Mouse (Mus musculus) CD4-positive, CD25-positive, alpha-beta regulatory T cell, adult 2 months (primary cell): ENCODE measurements around the gene Cngb1.
"Not testable (repeated sequence)": the region's sequence is repeated elsewhere in the genome, so short reads cannot be mapped to it uniquely, and the experiment has no call there.

Experiments
- DNase-seq: peaks from one replicate; pipeline ENCODE4 v3.0.0-alpha.2; 2012; ENCODE audit warnings: low read depth, low spot score

Gene Cngb1

DNA sequence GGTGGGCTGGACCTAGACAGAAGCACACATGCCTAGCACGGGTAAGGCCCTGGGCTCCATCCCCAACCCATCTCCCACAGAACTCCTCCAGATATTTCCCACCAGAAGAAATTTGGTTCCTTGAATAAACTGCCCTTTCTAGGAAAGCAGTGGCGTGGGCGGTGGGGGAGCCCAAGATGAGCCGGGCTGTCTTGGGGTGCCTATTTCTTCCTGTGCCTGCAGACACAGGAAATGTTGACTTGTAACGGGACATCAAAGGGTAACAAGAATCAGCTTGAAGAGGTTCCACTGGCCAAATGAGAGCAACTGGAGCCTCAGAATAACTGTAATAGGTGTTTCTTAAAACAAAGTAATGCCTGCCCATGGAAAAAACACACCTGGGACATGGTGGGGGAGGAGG is 59.1 kb downstream of the Cngb1 start:
- DNase-seq, result peak; percentile 77

DNA sequence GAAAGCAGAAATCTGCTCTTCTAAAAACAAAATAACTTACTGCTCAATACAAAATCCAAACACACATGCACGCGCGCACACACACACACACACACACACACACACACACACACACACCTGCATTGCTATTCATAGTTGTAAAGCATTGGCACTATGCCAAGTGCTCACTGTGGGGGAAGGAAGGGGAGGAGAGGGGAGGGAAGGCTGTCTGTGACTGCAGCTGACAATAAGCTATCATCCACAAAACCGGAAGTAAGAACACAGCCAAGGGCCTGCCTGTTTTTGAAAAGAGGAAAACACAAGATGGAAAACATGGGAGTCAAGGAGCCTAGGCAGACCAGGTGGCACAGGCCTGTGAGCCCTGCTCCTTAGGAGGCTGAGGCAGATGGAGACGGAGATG is 61.2 kb downstream of the Cngb1 start:
- DNase-seq, result peak; percentile 93

DNA sequence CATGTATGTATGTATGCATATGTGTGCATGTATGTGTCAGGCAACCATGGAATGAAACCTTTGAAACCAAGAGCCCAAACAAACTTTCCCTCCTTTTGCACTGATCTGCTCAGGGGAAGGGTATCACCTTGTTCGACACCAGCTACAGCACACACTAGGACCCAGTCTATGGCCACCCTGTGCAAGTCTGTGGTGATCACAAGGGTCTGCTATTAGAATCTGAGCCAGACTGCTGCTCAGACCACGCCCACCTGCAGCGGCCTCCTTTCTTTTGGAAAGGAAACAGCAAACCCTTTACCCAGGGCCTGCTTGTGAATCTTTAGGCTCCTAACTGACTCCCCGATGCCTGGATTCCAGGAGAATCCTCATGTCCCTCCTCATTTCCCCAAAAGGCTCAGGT is 62.5 kb downstream of the Cngb1 start:
- DNase-seq, result no peak

DNA sequence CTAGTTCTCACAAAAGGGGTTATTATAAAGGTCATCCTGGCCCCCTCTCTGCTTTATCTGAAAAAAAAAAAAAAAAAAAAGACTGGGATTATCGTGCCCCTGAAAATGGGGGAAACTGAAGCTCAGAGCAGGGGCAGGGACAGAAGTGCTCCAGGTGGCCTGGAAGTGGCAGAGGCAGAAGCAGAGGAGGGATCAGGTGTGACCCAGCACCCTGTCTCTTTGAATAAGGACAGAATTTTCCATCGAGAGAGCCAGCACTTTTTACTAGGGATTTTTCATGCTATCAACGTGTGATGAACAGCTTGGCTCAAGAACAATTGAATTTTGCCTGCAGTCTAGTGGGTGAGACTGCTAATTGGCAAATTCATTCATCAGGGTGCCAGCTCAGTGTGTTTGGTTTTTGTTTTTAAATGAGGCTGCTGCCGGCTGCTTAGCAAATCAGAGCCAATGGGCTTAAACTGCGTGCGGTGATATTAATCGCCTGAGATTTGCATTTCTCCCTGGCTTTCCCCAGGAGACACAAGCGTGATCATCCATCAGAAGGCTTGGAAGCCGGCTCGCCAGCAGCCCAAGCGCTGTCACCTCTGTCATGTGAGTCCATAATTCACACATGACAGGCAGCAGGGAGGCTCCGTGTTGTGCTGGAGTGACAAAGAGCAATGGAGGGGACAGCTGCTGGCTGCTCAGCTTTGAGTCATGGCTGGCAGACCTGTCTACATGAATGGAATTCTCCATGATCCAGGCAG is 63.4 kb downstream of the Cngb1 start:
- no peak for DNase-seq

DNA sequence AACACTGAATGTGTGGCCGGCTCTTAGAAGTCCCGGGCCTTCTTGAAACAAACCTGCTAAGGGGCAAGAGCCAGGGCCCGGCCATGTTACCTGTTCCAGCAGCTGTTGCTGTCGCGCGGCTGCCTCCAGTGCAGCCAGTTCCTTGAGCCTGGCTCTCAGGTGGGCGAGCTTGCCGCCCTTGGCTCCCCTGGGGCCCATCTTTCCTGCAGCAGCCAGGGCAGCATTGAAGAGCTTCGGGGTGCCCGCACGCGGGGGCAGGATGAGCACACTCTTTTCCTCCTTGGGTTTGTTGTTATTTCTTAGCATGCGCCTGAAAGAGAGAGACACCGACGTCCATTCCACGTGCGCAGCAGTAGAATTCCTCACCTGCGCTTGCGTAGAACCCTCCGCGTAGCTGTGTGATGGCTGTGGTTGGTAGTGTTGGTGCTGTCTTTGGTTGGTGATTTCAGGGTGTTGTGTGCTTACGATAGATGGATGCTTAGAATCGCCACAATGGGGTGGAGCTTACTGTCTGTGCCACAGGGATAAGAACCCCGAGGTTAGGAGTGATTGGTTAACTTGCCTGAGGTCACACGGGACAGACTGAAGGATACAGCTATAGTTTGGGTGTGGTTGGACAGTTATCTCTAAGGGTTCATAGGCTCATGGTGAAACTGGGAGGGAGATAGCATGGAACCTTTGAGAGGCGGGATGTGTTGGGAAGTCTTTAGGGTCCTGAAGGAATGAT is 64.1 kb downstream of the Cngb1 start:
- DNase-seq, result no peak

DNA sequence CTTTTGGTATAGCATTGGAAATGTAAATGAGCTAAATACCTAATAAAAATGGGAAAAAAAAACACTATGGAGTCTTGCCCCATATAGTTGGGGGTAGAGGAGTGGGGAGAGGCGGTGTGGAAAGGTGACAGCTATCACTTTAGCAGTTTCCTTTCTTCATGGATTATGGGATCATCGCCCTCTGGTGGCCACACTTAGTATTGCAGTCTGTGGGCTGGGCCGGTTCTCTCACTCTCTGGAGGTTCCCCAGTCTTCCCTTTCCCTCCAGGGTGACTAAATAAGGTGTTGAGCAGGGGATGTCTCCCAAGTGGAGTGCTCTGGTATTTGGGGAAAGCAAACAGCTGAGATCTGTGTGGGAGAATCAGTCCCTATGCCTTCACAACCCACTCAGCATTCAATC is 70.7 kb downstream of the Cngb1 start:
- peak; percentile 84 for DNase-seq

DNA sequence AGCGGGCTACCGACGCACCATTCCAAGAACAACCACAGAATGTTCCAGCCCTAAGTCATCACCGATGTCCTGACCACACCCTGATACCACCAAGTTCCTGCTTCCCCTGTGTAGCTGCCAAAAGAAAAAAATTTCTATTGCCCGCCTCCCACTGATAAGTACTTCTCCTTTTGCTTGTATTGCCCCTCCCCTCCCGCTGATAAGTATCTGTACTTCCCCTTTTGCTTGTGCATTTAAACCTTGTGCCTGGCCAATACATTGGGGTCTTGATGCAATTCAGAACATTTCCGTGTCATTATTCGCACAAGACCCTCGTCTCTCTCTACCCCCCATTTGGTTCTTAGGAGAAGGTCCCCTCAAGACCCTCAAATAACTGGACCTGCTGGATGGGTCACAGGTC is 76.3 kb downstream of the Cngb1 start:
- DNase-seq, result not testable (repeated sequence)

DNA sequence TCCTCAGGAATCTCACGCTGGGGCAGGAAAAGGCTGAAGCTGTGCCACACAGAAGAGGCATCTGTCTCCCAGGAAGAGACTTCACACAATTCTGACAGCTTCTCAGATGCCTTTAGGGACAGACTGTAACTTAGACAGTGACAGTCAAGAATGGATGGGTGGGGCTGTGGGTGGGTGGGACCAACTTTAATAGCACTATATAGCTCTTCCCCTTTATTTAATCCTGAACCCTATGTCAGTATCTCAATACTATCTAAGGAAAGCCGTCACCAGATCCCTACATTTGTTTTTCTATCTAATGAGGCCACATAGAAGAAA is 79.3 kb downstream of the Cngb1 start:
- no peak for DNase-seq

DNA sequence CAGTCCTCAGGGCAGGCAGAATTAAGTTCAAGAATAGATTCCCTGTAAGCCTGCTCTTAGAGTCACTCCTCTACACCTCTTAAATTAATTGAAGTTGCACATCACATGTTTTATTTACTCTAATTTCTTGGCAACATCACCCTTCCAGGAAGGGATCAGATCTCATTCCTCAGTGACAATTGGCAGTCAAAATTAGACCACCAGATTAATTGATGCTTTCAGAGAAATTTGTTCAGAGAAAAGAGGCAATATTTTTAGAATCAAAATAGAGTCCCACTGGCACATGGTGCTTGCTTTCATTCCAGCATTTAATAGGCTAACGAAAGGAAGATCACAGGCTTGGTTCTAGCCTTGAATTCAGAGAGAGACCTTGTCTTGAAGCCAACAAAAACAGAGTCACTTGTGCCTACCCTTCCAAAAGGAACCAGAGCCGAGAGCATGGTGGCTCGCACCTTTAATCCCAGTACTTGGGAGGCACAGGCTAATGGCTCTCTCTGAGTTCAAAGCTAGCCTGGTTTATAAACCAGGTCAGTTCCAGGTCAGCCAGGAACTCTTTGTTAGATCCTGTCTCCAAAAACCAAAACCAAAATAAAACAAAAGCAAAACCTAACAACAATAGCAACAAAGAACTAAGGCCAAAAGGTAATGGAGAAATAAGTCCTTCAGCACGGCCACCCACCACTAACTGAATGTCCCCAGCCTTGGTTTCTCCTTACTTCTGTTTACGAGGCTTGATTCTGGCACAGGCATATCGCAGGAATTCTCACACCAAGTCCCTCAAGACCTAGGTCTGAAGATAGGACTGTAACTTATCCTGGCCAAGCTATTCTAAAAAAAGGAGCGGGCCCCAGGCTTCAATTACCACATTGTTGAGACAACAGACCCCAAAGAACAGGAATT is 79.9 kb downstream of the Cngb1 start:
- no peak for DNase-seq

DNA sequence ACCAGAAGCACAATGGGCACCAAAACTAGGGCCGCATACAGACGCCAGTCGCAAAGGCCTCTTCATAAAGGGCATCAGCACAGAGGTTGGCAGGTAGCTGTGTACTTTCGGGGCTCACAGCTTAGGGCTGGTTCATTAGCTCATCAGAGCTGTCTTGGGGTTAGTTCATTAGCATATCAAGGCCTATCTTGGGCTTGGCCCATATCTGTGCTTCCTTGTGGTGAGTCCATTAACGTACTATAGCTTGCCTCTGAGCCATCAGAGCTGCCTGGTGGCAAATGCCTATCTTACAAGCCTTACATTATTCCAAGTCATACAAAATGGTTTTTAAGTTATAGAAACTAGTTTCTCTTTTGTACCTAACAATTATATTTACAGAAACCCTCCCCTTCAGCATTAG is 82.4 kb downstream of the Cngb1 start:
- no peak for DNase-seq

DNA sequence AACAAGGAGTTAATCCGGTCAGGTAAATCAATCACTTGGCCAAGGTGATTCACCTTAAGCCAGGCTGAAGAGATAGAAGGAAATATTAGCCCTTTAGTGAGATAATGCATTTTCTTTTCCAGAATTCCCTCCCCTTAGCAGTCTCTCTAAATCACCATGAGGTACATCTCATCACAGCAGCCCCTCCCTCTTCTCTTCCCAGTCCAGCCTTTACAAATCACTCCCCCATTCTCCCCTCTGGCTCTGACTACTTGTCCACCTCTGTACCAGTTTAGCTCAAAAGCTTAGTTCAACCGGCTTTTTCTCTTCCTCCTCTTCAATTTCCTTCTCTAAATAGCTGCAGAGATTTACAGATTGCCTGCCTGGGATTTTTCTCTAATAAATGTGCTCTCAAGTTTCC is 85.3 kb downstream of the Cngb1 start:
- DNase-seq, result no peak

DNA sequence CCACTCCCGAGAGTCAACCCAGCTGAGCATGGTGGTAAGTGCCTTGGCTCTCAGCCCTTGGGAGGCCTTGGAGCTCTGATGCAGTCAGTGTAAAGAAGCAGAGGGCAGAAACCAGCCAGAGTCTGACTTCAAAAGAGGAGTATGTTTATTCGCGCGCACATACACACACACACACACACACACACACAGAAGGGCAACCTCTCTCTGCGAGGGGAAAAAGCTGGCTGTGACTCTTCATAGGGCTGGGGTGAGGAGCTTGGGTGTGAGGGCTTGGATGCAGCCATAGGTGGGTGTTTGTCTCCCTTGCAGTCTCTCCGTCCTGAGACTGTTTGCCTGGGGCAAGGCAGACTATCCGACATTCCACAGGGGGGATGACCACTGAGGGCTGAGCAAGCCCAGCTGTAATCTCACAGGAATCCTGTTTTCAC is 85.8 kb downstream of the Cngb1 start:
- no peak for DNase-seq

DNA sequence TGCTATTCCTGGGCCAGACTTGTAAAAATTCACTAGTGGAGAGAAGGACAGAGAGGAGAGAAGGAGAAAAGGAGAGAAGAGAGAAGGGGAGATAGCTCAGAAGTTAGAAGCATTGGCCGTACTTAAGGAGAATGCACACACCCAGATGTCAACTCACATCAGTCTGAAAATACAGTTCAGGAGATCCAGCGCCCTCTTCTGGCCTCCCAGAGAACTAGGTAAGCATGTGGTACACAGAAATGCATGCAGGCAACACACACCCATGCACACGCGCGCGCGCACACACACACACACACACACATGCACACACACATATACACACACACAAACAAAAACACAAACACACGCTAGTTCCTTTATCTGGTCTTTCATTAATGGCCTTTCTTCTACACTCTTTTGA is 86.8 kb downstream of the Cngb1 start:
- DNase-seq, result no peak

DNA sequence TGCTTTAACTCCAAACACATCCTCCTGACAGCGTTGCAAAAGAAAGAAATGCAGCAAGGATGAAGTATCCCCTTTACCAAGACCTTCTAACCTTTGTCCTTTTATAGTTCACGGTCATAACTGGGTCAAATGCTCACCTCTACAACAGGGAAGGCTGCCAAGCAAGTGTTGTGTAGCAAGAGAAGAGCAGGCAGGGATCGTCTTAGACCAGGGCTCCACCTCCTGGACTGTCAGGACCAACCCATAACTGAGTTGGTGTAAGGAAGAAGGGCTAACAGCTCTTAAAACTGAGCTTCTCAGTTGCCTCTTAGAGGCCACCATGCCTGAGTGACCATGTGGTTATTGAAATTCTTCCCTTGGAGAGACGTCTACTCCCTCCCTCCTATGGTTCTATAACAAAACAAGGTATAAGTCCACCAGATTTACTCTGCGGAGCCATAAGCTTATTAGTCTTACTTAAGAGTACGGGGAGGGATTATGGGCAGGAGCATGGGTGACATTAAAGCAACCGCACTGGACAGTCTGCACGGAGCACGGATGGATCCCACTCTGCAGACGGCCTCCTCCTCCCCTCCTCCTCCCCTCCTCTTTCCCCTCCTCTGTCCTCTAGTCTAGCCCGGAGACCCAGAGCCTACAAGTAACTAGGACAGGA is 90.5 kb downstream of the Cngb1 start:
- DNase-seq, result no peak

DNA sequence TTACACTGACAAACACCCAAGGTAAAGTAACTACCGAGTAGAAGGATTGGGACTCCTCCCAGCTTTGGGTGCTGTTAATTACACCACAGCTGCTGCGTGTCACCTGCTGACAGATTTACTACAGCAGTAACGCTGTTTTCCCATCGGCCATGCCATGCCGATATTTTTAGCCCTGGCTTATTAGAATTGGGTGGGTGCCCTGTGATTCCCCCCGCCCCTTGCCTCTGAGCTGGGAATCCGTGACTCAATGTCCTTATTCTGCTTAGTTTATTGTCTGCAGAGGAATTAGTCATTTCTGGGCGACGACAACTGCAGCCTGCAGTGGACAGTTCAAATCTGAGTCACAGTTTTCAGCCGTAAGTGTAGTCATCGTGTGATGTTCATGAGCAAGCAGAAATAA is 96.5 kb downstream of the Cngb1 start:
- no peak for DNase-seq

DNA sequence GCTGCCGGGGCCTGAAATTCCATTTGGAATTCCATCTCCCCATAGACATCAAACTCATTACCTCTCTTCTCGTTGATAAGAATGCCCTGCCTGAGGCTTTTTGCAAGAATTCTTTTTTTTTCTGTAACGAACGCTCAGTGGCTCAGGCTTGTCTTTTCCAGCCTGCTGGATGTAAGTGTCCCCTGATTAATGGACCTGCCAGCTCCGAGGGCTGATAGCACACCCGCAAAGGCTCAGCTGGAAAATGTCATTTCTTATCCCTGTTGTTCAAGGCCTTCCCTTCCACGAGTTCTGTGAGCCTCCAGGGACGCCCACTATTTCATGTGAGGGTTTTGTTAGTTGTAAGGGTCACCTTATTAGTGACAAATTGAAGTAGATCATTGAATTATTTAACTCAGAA is 100.4 kb downstream of the Cngb1 start:
- no peak for DNase-seq

DNA sequence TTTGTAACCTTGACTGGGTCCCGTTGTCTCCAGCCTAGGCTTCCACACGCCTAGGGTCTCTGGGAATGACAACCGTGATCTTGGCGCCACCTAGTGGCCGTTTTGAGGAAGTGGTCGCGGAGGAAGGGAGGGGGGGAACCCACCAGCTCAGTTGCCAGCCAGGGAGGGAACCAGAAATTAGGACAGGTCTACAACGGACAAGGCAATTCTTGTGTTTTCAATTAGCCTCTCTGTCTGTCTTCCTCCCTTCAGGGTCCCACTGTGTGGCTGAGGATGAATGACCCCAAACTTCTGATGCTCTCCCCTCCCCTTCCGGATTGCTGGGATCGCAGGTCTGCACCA is 102.4 kb downstream of the Cngb1 start:
- peak; percentile 81 for DNase-seq

DNA sequence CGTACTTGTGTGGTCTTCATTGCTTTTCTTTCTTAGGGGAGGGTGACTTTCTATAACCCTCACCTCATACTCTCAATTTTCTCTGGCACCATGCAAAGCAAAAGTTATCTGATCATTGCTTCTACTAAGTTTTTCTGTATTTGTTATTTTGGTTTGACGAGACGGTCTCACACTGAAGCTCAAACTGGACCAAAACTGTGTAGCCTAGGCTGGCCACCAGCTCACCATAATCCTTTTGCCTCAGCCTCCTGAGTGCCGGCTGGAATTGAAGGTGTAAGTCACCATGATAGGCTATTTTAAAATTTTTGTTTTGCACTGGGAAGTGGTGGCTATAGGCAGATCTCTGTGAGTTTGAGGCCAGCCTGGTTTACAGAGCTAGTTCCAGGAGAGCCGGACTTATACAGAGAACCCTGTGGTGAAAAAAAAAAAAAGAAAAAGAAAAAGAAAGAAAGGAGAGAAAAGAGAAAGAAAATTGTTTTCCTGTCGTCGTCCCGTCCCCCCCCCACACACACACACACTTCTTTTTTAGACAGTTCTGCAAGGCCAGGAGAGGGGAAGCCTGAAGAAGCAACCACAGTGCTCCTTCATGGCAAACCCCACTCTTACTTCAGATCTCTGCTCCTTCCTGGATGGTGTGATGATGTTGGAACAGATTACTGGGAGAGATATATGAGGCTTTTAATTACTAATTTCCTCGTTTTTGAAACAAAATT is 102.9 kb downstream of the Cngb1 start:
- DNase-seq, result no peak

DNA sequence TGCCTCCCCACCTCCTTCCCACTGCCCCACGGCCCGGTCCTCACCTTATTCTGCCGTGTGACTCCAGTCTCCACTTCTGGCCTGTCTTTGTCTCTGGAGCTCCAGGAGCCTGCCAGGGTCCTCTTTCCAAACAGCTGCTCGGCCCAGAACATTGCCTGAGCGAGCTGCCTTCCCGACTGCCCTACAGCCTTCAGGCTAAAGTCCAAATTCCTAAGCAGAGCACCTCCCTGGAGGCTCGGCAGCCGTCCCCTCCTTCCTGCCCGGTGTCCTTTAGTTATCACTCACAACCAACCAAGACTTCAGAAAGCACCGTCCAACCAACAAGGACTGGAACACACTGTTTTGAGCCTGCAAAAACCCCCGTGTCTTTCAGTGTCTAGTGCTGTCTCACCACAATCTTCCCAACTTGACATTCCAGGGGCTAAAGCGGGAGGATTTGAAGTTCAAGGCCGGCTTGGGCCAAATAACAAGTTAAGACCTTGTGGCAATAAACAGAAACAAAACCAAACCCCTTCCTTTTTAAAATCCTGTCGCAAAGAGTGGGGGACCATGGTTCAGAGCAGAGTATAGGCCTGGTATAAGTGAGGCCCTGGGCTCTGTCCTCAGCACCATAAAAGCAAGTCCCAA is 103.6 kb downstream of the Cngb1 start, which contains the start of gene Kifc3:
Gene Kifc3 (minus strand): TSS at position 164 of the 627 bp plus-strand sequence.
- DNase-seq, result no peak

DNA sequence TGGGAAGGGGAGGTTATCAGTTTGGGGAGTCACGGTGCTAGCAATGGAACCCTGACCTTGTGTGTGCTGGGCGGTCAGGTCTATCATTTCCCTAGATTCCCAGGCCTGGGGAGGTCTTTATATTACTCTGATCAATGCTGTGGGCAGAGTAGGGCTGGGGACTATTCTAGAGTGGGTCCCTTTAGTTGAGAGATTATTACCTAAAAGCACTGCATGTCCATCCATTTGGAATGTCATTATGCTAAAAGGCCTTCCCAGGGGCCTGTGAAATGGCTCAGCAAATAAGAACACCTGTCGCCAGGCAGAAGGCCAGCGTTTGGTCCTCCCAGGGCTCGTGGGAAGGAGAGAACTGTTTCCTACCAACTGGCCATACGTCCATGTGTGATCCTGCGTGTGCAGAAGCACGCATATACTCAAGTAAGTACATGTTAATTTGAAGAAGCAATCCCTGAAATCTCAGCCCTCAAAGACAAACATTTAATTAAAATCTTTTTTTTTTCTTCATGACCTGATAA is 104.3 kb downstream of the Cngb1 start:
- no peak for DNase-seq

DNA sequence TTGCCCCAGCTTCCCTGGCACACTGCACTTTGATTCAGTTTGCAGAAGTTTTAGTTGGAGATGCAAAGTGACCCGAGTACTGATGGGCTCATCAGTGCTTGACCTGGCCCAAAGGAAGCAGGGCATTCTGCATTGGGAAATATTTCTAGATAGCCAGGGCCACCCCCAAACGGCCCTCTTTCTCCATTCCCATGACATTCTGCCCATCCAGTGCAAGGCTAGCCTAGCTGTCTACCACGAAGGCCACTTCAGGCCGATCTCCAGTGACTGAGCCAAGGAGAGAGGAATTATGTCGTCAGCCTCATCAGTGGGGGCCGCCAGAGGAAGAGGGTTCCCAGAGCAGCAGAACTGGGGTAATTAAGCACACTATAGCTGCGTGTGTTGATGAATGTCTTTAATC is 104.9 kb downstream of the Cngb1 start:
- no peak for DNase-seq
